Mouse (Mus musculus) embryo, embryonic 11.5 days (tissue): ENCODE measurements around the gene Otud7a.

Experiments used
- DNase-seq: peaks from one replicate; pipeline ENCODE4 v3.0.0-alpha.2; 2012; ENCODE audit warnings: low read depth, low spot score

Otud7a gene

DNA sequence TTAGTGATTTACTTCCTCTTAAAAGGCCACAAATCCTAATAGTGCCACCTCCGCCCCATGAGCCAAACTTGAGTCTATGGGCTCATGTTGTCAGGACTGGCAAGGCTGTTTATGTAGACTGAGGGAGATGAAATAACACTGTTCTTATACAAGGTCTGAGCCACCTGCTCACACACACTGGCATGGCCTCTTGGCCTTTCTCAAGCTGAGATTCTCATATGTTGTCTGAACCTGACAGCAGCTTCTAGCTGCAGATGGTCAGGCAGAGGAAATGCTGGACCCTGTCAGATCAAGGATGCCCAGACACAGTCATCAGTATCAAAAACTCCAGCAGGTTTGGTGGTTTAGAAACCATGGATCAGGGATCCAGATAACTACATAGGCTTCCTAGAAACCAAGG lies 328.7 kb downstream of the Otud7a start:
- DNase-seq: no peak

DNA sequence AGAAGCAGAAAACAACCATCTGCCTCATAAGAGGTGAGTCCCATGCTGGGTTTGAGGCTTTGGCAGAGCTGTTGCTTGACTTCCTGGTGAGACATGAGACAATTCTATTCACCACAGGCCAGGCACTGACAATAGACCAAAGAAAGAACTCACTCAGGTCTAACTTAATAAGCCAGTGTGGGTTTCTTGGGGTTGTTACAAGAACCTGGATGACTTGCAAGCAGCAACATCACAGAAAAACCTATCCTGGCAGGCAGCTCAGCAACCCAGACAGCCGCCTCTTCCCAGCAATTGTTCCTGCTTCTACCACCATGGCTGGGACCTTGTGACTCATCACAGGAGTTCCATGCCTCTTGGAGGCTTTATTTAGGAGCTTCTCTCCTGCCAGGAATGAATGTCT lies 329.7 kb downstream of the Otud7a start:
- no peak for DNase-seq

DNA sequence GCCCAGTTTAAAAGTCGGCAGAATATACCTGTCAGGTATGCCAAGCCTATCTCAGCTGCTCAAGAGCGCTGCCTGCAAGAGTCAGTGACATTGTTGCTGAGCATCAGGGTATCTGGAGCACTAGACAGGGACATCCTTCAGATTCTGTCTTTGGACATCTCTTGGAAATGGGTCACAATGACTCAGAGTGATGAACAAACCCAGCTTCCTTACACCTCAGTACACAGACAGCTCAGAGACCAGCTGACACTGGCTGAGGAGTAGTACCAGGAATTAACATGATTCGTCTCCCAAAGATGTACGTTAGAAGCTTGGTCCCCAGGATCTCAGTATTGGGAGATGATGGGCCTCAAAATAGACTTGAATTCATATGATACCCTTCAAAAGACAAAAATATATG lies 332.8 kb downstream of the Otud7a start:
- DNase-seq: no peak

DNA sequence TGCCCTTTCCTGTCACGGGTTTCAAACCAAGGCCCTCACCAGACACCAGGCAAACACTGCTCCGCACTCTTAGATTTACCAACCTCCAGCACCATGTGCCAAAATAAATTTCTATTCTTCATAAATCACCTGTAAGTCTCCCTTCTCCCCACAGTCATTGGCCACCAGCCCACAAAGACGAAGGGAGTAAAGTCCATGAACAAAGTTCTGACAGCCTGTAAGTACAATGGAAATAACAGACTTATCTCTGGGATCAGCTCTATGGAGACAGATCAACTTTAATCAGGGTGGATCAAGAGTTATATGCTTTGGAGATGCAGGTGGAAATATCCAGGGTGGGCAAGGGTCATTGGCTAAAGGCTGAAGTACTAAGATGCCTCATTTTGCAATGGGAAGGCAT lies 336.3 kb downstream of the Otud7a start:
- no peak for DNase-seq

DNA sequence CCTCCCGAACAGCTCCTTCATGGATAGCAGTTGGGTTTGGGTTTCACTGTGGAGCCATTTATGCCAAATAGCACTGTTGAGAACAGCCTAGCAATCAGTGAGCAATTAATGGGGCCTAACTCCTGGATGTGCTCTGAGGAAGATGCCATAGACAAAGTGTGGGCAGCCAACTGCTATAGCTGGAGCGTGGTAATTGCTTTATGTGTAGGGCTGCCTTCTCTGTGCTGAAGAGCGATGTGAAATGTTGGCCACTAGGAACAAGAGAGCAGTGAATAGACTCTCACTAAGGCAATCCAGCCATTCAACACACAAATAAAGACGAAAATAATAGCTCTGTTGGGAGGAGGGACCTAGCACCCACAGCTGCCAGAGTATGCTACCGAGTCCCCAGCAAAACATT lies 345.2 kb downstream of the Otud7a start:
- no peak for DNase-seq

DNA sequence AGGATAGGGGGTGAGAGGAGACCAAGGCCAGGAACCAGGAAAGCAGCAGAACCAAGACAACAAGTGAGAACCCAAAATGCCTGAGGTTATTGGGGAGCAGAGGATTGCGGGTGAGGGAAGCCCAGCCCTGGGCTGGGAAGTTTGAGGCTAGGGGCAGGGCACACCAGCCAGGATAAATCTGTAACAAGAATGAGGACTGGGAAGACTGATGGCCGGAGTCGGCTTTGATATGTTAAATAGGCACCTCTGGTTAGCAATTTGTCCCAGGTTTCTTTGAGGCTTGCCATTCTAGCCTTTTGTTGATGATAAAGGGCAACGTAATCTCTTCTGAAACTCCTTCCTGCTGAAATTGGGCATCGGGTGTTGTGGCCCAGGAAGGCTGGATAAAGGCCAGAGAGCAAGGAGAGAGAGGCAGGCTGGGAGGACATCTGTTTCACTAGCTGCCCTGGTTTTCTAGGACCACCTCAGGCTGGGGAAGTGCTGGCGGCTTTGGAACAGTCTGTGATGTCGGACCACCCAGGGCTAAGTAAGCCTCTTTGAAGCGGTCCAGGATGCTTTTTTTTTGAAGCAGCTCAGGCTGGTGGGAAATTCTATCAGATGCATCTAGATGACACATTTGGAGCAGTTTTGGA lies 351.6 kb downstream of the Otud7a start:
- DNase-seq: no peak

DNA sequence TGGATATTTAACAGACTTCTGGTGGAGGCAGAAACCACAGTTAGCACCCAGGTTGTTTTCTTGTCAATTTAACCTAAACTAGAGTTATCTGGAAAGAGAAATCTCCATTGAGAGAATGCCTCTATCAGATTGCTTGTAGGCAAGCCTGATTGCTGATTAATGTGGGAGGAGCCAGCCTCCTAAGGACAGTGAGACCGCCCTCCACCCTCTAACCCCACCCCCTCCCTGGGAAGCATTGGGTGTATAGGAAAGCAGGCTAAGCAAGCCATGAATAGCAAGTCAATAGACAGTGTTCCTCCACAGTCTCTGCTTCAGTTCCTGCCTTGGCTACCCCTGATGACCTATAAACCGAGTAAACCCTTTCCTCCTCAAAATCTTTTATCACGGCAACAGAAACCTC lies 353.9 kb downstream of the Otud7a start:
- DNase-seq: no peak

DNA sequence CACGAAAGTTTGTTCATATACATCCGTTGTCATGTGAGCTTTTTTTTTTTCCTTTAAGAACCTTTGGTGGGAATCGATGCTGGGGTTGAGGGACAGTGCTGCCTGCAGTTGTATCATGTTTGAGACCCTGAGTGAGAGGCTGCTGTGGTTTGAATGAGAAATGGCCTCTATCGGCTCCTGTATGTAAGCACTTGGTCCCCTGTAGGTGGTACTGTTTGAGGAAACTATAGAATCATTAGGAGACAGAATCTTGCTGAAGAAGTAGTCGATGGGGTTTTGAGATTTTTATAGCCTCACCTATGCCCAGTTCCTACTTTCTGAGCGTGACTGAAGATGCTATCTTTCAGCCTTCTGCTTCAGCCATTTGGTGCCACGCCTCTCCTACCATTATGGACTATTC lies 354.8 kb downstream of the Otud7a start:
- DNase-seq: no peak

DNA sequence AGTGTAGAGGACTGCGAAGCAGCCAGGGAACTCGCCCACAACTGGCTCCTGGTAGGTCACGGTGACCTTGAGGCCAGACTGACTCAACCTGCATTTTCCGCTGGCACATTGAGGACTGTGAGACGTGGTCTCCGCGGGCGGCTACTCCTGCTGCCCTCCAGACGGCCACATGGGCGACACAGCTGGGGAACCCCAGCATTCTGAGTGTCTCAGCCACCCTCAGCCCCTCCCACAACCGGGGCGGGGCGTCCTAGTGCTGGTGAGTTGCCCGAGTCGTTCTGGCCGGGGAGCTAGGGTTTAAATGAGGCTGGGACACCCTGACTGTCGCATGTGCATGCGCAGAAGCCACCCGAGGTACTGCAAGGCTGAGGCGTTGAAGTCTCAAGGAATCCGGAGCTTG lies 358.2 kb downstream of the Otud7a start:
- DNase-seq: no peak
